Mouse (Mus musculus): ENCODE data around the gene Zmynd8.

- TF ChIP-seq CTCF (IDR thresholded peaks at IDR 0.05; ENCODE audit: control insufficient read depth, insufficient read depth, insufficient replicate concordance, low read depth, low read length) (no peak), POLR2A (IDR thresholded peaks at IDR 0.05; ENCODE audit: control insufficient read depth, low read depth, low read length) (no peak)
These were observed 59.5 kb downstream of the Zmynd8 start for GRCm38 (mm10) chr2:165839317-165839652.
